Comparison of ENCODE assay signal across 13 mouse cellular contexts in genomic region chr9:121639790-121640189, GRCm38 (mm10). TPM values are rescaled to one million over a fixed set of nuclear protein-coding genes. Genes with fewer than 3 reads are reported as not detected.
A peak's percentile ranks its signal among the peaks of the same experiment; 100 is the strongest.
DNase-seq lines count a peak whose midpoint lies in the region.
"Had no signal": no experiment of that assay in that cellular context is flagged by ENCODE, and none has a peak within 500 bp of the region (broad histone marks: within the 10 kb centered on the region; RNA-seq: fewer than 3 reads in every experiment).

No protein-coding gene starts in this region.

- peak; percentile 15 for DNase-seq in retina, postnatal 1 day
- DNase-seq in retina, embryonic 14.5 days (ENCODE audit: low spot score) = no peak
- peak; percentile 73 to 90 for DNase-seq in frontal cortex, adult 2 months (ENCODE audit: extremely low spot score in 1 of 2, low spot score in 1 of 2)
- DNase-seq in left cerebral cortex, adult 9 months (ENCODE audit: low spot score in 2 of 2) = peak; percentile 69 to 88
- DNase-seq in telencephalon, adult 2 months (ENCODE audit: low read depth, low spot score) = peak; percentile 89
- DNase-seq in adrenal gland, postnatal 10 days = no peak
- DNase-seq in B cell, adult 2 months = no peak
- no peak for DNase-seq in thymus, adult 18-20 months
- DNase-seq: gastrocnemius, postnatal 14 days had no signal

RNA-seq across cellular contexts. Expression of gene Lyzl4, which starts 2.1 kb away (rescaled TPM):
- 0.54 and 1.3 TPM in 2 replicates for polyA plus RNA-seq in frontal cortex, adult 2 months (2012; rRNA removed)
- total RNA-seq in adrenal gland, postnatal 10 days (2021) = under 1 TPM in 1 of 2 experiments, not detected in 1; 0.48 TPM
- polyA plus RNA-seq: intestine, embryonic 14.5 days; limb, embryonic 10.5 days; lung, embryonic 15.5 days; midbrain, embryonic 16.5 days had no signal

RNA-seq across cellular contexts. Expression of gene Vipr1, which starts 2.7 kb away (rescaled TPM):
- 15.4 and 16.9 TPM in 2 replicates for polyA plus RNA-seq in frontal cortex, adult 2 months (2012; rRNA removed)
- 1 to 10 TPM; 2.8 to 5.2 TPM for total RNA-seq in adrenal gland, postnatal 10 days (2021)

Comparison
In these comparisons a context has a peak if more than half of its experiments do, and no peak if none do; other contexts are left out.
1. DNase-seq: peak in retina, postnatal 1 day (single experiment), frontal cortex, adult 2 months (2 of 2), left cerebral cortex, adult 9 months (2 of 2) and telencephalon, adult 2 months (single experiment); none in retina, embryonic 14.5 days (single experiment), adrenal gland, postnatal 10 days (single experiment), B cell, adult 2 months (0 of 2) and thymus, adult 18-20 months (0 of 2).